Mouse (Mus musculus): ENCODE data around the gene Asic2. TPM values are rescaled to one million over a fixed set of nuclear protein-coding genes. Genes with fewer than 3 reads are reported as not detected.

The Asic2 gene
- polyA plus RNA-seq, 1 experiment from 2014 or later = not detected

GRCm38 (mm10) chr11:81657121-81657520, 311.1 kb downstream of the Asic2 start:
- DNase-seq (no peak), ATAC-seq (no peak)
- 49% methylated on average over 2 of the region's 2 CpGs for WGBS (ENCODE audit: insufficient replicate concordance)
- H3K4me2 ChIP-seq (ENCODE audit: low read depth, low read length) = no peak overlapping the region
- no peaks in the 10 kb centered on the region for H3K27me3 ChIP-seq (ENCODE audit: insufficient read depth, low read length)
- H3K9me3 ChIP-seq (ENCODE audit: low read length) = no peaks in the 10 kb centered on the region
- H3K9ac ChIP-seq (replicated peaks) = no peak overlapping the region
- H3K4me3 ChIP-seq (ENCODE audit: low read depth, low read length) = no peak overlapping the region
- H3K36me3 ChIP-seq (replicated peaks; ENCODE audit: insufficient read depth, low read length) = no peaks in the 10 kb centered on the region
- H3K4me1 ChIP-seq (ENCODE audit: insufficient read depth) = no peaks in the 10 kb centered on the region
- no peak overlapping the region for H3K27ac ChIP-seq (ENCODE audit: low read depth)
- TF ChIP-seq EP300 (IDR thresholded peaks at IDR 0.05; ENCODE audit: low read depth) = no peak
- no peak for TF ChIP-seq CTCF (IDR thresholded peaks at IDR 0.05; ENCODE audit: low read depth)

GRCm38 (mm10) chr11:81647828-81648227, 320.4 kb downstream of the Asic2 start:
- no peaks in the 10 kb centered on the region for H3K27me3 ChIP-seq (ENCODE audit: insufficient read depth, low read length)
- whole genome bisulfite sequencing (ENCODE audit: insufficient replicate concordance) = 30% methylated on average over 4 of the region's 4 CpGs
- H3K27ac ChIP-seq (ENCODE audit: low read depth) = no peak overlapping the region
- H3K4me2 ChIP-seq (ENCODE audit: low read depth, low read length) = no peak overlapping the region
- TF ChIP-seq CTCF (IDR thresholded peaks at IDR 0.05; ENCODE audit: low read depth) = no peak
- TF ChIP-seq EP300 (IDR thresholded peaks at IDR 0.05; ENCODE audit: low read depth) = no peak
- H3K9ac ChIP-seq (replicated peaks) = no peak overlapping the region
- no peaks in the 10 kb centered on the region for H3K4me1 ChIP-seq (ENCODE audit: insufficient read depth)
- H3K36me3 ChIP-seq (replicated peaks; ENCODE audit: insufficient read depth, low read length) = no peaks in the 10 kb centered on the region
- no peak for ATAC-seq
- no peak overlapping the region for H3K4me3 ChIP-seq (ENCODE audit: low read depth, low read length)
- no peaks in the 10 kb centered on the region for H3K9me3 ChIP-seq (ENCODE audit: low read length)
- no peak for DNase-seq

- Histone ChIP-seq H3K4me3 (ENCODE audit: low read depth, low read length) (no peak overlapping the region), H3K4me1 (ENCODE audit: insufficient read depth) (no peaks in the 10 kb centered on the region), H3K36me3 (replicated peaks; ENCODE audit: insufficient read depth, low read length) (no peaks in the 10 kb centered on the region), H3K9me3 (ENCODE audit: low read length) (no peaks in the 10 kb centered on the region), H3K27me3 (ENCODE audit: insufficient read depth, low read length) (no peaks in the 10 kb centered on the region), H3K4me2 (ENCODE audit: low read depth, low read length) (no peak overlapping the region), H3K27ac (ENCODE audit: low read depth) (no peak overlapping the region), H3K9ac (replicated peaks) (no peak overlapping the region)
- WGBS (ENCODE audit: insufficient replicate concordance) = 67% methylated on average over 3 of the region's 3 CpGs
- DNase-seq = no peak
- TF ChIP-seq EP300 (IDR thresholded peaks at IDR 0.05; ENCODE audit: low read depth) (no peak), CTCF (IDR thresholded peaks at IDR 0.05; ENCODE audit: low read depth) (0 out of 2 replicates have a peak, but pooled peaks have one; percentile 6)
- no peak for ATAC-seq
Observed at GRCm38 (mm10) chr11:81645549-81645948, 322.7 kb downstream of the Asic2 start.

GRCm38 (mm10) chr11:81636356-81636755, 331.9 kb downstream of the Asic2 start:
- no peak overlapping the region for H3K27ac ChIP-seq (ENCODE audit: low read depth)
- DNase-seq = no peak
- H3K27me3 ChIP-seq (ENCODE audit: insufficient read depth, low read length) = no peaks in the 10 kb centered on the region
- H3K9me3 ChIP-seq (ENCODE audit: low read length) = no peaks in the 10 kb centered on the region
- H3K4me1 ChIP-seq (ENCODE audit: insufficient read depth) = no peaks in the 10 kb centered on the region
- TF ChIP-seq EP300 (IDR thresholded peaks at IDR 0.05; ENCODE audit: low read depth) = no peak
- no peak overlapping the region for H3K9ac ChIP-seq (replicated peaks)
- no peak overlapping the region for H3K4me2 ChIP-seq (ENCODE audit: low read depth, low read length)
- WGBS (ENCODE audit: insufficient replicate concordance) = 86% methylated on average over 9 of the region's 9 CpGs
- no peak for ATAC-seq
- H3K4me3 ChIP-seq (ENCODE audit: low read depth, low read length) = no peak overlapping the region
- no peaks in the 10 kb centered on the region for H3K36me3 ChIP-seq (replicated peaks; ENCODE audit: insufficient read depth, low read length)

GRCm38 (mm10) chr11:81634360-81635350, 333.6 kb downstream of the Asic2 start:
- no peak for ATAC-seq
- Histone ChIP-seq H3K27ac (ENCODE audit: low read depth) (no peak overlapping the region), H3K36me3 (replicated peaks; ENCODE audit: insufficient read depth, low read length) (no peaks in the 10 kb centered on the region), H3K4me1 (ENCODE audit: insufficient read depth) (no peaks in the 10 kb centered on the region), H3K9ac (replicated peaks) (no peak overlapping the region), H3K9me3 (ENCODE audit: low read length) (no peaks in the 10 kb centered on the region), H3K27me3 (ENCODE audit: insufficient read depth, low read length) (no peaks in the 10 kb centered on the region), H3K4me3 (ENCODE audit: low read depth, low read length) (no peak overlapping the region), H3K4me2 (ENCODE audit: low read depth, low read length) (no peak overlapping the region)
- TF ChIP-seq CTCF (IDR thresholded peaks at IDR 0.05; ENCODE audit: low read depth) (peak; percentile 73), EP300 (IDR thresholded peaks at IDR 0.05; ENCODE audit: low read depth) (no peak)
- 57% methylated on average over 25 of the region's 25 CpGs for WGBS (ENCODE audit: insufficient replicate concordance)
- peak; percentile 33 for DNase-seq

- Histone ChIP-seq H3K36me3 (replicated peaks; ENCODE audit: insufficient read depth, low read length) (no peaks in the 10 kb centered on the region), H3K9ac (replicated peaks) (no peak overlapping the region), H3K27ac (ENCODE audit: low read depth) (no peak overlapping the region), H3K4me2 (ENCODE audit: low read depth, low read length) (no peak overlapping the region), H3K4me1 (ENCODE audit: insufficient read depth) (no peaks in the 10 kb centered on the region), H3K27me3 (ENCODE audit: insufficient read depth, low read length) (no peaks in the 10 kb centered on the region), H3K9me3 (ENCODE audit: low read length) (no peaks in the 10 kb centered on the region), H3K4me3 (ENCODE audit: low read depth, low read length) (no peak overlapping the region)
- 54% methylated on average over 4 of the region's 4 CpGs for WGBS (ENCODE audit: insufficient replicate concordance)
- DNase-seq (no peak), ATAC-seq (no peak)
- TF ChIP-seq EP300 (IDR thresholded peaks at IDR 0.05; ENCODE audit: low read depth) (no peak), CTCF (IDR thresholded peaks at IDR 0.05; ENCODE audit: low read depth) (no peak)
Observed at GRCm38 (mm10) chr11:81625199-81625598, 343.1 kb downstream of the Asic2 start.
